Mouse (Mus musculus) adrenal gland, postnatal 25 days (tissue): Measurements from ENCODE around the gene Hrk. TPM values are rescaled to one million over a fixed set of nuclear protein-coding genes. Genes with fewer than 3 reads are reported as not detected.

Experiments used
- DNase-seq: peaks from one replicate; pipeline ENCODE4 v3.0.0; 2021; ENCODE audit warnings: mixed read lengths
- total RNA-seq: library from RNA; stranded (reverse); gene quantifications from 2 replicates; pipeline ENCODE4 v1.2.3, GENCODE M21; 2021

The Hrk gene
- total RNA-seq, 1 experiment from 2014 or later = 0.09 TPM

DNA sequence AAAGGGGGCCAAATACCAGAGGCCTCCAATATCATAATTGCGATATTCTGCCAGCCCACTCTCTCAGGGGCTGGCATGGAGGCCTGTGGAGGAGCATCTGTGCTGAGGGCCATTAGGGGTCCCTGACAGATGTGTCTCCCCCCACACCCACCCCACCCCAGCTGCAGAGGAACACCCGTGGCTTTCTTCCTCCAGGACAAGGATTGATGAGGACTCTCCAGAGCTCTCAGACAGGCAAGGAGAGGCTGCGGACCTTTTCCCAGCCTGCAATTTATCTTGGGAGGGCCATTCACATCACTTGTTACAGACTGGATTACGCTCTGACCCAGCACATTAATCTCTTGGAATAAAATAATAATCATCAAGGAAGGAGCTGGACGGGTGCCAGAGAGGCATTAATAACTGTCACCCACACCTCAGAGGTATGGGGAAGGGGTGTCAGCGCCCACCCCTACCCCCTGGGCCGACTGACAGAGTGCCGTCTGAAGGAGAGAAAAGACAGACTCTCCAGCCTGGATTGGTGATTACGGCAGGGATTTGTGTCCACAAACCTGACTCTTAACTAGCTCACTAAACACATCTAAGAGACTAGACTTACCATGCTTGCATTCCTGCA lies 58.8 kb downstream of the Hrk start:
- no peak for DNase-seq

DNA sequence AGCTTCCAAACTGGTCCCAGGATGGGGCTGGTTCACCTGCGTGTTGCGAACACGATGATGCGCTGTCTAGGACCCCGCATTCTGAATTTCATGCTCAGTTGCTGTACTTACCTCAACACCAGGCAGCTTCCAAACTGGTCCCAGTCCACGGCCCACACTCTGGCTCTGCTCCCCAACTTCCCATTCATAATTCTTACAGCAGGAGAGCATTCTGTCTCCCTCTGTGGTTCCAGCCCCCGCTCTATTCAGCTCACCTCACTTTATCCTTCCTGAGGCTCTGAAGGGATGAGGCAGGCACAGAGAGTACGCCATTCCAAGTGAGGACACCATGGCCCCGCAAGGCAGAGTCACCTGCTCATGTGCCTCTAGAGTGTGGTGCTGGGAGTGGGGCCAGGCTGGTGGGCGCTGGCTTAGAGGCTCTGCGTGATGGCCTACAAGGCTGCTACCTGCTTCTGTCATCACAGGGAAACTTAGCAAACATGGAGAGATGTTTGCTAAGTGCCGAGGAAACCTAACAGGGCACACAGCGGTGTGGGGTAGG lies 65.7 kb downstream of the Hrk start:
- DNase-seq = no peak

DNA sequence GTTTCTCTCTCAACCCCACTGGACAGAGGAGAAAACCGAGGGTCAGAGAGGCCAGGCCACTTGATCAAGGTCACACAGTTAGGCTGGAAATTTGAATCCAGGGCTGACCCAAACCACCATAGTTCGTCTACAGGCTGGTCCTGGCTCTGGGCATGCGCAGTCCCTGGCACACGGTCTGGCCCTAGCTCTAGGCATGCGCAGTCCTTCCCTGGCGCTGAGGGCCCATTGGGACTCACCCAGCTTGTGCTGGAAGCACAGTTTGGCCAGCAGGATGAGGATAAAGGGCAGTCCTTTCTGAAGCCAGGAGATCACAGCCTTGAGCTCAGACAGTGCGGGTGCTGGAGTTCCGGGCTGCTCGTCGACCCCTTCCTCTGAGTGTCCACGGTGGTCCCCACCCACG lies 72.4 kb downstream of the Hrk start:
- peak; percentile 37 for DNase-seq

Other genes with a start within 250 kb of the Hrk start
- 50.1 and 70.4 TPM in 2 replicates for gene Fbxo21, start 187.9 kb upstream of the Hrk start, total RNA-seq
- 103 and 131 TPM in 2 replicates for gene Tesc, start 136.9 kb upstream of the Hrk start, total RNA-seq
- gene Fbxw8, start 9.2 kb upstream of the Hrk start, total RNA-seq = 37.2 and 47.7 TPM in 2 replicates
- gene Rnft2, start 80.5 kb downstream of the Hrk start, total RNA-seq = 3.7 and 4.9 TPM in 2 replicates
- gene 2410131K14Rik, start 80.6 kb downstream of the Hrk start, total RNA-seq = 6.6 and 6.8 TPM in 2 replicates